Mouse (Mus musculus) frontal cortex, postnatal 10 days (tissue): Measurements from ENCODE around the gene Fntb.

Experiments
- DNase-seq, 2 experiments: peaks; one replicate each; pipeline ENCODE4 v3.0.0; 2022; ENCODE audit warnings: low spot score in 2 of 2, mixed read lengths in 1 of 2

Fntb gene

DNA sequence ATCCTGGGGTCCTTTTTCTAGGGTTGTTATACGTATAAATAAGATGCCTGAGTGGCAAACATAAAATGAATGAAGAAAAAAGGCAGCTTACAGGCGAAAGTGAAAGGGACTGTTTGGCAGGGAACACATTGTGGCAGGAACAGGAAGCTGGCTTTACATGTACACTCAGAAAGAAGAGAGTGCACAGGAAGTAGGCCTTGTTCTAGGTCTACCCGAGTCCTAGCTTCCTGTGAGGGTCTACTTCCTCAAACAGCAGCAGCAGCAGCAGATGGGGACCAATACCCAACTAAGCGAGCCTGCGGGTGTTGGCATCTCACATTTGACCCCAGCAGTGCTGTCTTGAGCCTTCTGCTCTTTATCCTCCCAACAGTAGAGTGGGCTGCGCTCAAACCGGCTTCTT, 121.4 kb downstream of the Fntb start:
- DNase-seq = no peak

DNA sequence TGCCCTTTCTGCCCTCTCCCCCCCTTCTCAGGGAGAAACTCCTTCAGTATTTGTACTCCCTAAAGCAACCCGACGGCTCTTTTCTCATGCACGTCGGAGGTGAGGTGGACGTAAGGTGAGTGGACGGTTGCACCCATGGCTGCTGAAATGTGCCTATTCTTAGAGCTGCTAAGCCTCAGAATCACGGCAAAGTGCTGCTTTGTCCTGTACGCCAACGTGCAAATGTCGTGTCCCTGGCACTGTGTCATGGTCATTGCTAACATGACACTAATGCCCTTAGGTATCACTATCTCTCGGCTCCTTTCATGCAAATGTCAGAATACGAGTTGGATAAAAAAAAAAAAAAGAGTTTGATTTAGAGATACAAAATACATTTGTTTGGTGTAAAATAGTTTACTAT, 122.6 kb downstream of the Fntb start:
- no peak for DNase-seq

GRCm38 (mm10) chr12:76889404-76890184, 124.2 kb downstream of the Fntb start:
- DNase-seq = no peak

GRCm38 (mm10) chr12:76891160-76891559, 125.8 kb downstream of the Fntb start:
- DNase-seq = no peak

- DNase-seq = no peak
These were observed 127.7 kb downstream of the Fntb start for GRCm38 (mm10) chr12:76892910-76893695.

- no peak for DNase-seq
These were observed 129.6 kb downstream of the Fntb start for GRCm38 (mm10) chr12:76894792-76895559.

GRCm38 (mm10) chr12:76895777-76896176, 130.4 kb downstream of the Fntb start:
- no peak for DNase-seq

DNA sequence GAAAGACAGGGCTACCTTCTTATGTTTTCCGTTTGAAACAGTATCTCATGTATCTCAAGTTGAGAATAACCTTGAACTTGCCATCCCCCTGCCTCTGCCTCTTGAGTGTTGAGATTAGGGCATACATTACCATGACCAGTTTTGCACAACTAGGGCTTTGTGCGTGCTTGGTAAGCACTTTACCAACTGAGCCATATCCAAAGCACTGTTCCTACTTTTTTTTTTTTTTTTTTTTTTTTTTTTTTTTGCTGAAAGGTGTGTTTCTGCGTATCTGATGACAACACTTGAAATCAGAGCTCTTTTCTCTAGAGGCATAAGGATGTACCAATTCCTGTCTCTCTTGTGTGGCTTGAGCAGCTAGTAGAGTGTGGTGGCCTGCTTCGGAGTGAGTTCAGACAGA, 131.2 kb downstream of the Fntb start:
- no peak for DNase-seq

- no peak for DNase-seq
These were observed 131.6 kb downstream of the Fntb start for GRCm38 (mm10) chr12:76897006-76897405.

- DNase-seq = no peak
These were observed 132.8 kb downstream of the Fntb start for GRCm38 (mm10) chr12:76898141-76898540.

DNA sequence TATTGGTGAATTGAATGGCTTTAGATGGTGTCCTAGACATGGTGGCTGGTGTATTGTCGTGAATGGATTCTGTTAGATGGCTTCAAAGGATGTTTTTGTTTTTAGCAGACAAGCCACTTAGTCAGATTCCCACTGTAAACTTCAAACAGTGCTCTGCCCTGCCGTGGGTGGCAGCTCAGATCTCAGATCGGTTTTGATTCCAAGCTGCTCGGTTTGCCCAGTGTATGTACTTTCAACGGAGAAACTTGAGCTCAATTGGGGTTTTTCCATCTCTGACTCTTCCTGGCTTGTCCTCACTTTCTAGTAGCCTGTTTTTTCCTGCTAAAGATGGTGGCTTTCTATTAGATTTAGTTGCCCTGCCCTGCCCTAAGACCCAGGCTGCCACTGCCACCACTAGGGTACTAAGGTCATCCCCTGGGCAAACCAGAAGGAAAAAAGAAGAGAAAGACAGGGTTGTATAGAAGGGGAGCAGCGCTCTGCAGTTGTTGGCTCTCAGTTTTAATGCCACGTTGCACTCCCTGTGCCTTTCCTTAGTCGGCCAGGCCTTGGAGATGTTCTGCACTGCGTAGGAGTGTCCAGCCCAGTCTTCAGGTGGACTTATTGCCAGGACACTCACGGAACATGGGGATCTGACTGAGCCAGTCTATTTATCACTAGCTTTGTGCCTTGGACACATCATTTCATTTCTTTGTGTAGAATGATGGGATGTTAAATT, 134.0 kb downstream of the Fntb start:
- DNase-seq = no peak

- DNase-seq = no peak
These were observed 136.3 kb downstream of the Fntb start for GRCm38 (mm10) chr12:76901508-76902294.

- no peak for DNase-seq
These were observed 140.9 kb downstream of the Fntb start for GRCm38 (mm10) chr12:76906278-76906677.

DNA sequence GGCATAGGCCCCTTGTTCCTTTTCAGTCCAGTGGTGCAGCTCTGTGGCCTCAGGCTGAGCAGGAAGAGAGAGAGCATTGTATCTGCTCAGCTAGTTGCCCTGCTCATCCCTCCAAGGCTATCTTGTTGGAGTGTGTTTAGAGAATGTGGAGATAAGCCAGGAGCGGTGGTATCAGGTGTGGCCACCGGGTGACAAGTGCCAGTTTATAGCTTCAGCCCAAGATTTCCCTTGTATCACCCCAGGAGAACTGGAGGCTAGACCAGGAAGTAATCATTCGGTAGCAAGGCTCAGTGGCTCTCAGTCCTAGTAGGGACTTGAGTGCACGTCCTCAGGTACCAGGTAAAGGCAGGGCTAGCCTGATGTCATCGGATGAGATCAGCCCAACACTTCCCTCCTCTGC, 143.8 kb downstream of the Fntb start:
- no peak for DNase-seq

DNA sequence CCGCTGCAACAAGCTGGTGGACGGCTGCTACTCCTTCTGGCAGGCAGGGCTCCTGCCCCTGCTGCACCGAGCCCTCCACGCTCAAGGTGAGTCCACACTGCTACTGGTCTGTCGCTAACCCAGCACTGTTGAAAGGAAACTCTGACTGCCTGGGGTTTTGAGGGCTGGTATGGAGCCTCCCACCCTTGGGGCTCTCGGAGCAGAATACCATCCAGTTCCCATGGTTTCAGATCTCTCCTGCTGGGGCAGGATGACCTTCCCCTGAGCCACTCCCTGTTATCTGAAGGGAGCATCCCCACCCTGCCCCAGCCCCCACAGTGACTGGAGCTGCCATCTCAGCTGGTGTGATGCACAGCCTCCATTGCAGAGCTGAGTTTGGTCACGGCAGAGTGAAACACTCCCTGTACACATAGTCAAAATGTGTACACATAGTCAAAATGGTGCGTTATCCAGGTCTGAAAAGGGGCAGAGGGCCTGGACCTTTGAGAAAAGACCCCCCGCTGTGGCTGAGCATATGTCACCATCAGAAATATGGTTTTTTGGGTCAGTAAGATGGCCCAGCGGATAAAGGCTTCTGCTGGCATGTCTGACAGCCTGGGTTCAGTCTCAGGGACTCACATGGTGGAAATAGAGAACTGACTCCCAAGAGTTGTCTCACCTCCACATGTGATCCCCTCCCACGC, 145.0 kb downstream of the Fntb start:
- no peak for DNase-seq

- DNase-seq = no peak
These were observed 145.9 kb downstream of the Fntb start for GRCm38 (mm10) chr12:76911171-76911726.

DNA sequence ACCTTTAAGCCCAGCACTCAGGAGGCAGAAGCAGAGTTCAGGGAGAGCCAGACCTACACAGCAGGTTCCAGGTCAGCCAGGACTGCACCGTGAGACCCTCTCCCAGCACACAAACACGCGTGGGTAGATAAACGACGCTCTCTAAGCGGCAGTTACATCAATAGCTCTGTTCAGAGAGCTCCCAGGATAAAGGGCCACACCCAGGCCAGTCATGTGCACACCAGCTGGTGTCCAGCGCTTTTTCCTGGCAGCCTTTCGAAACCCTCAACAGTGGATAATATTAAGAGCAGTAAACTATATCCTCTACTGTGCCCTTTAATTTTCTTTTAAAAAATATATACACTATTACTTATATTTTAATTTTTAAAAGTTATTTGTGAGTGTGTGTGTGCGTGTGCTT, 146.8 kb downstream of the Fntb start:
- DNase-seq = no peak

DNA sequence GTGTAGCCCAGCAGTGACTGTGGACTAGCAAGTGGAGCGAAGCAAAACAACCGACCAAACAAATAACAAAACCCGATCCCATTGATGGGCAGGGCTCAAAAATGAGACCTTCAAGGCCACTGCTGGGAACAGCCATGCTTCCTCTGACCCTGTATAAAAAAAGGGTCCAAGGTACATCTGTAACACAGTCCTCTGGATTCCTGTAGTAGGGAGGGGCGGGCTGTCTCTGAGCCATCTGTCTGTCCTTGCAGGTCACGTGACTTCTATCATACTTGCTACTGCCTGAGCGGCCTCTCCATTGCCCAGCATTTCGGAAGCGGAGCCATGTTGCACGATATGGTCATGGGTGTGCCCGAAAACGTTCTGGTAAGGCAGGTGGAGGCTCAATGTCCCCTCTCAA, 150.8 kb downstream of the Fntb start:
- no peak for DNase-seq

DNA sequence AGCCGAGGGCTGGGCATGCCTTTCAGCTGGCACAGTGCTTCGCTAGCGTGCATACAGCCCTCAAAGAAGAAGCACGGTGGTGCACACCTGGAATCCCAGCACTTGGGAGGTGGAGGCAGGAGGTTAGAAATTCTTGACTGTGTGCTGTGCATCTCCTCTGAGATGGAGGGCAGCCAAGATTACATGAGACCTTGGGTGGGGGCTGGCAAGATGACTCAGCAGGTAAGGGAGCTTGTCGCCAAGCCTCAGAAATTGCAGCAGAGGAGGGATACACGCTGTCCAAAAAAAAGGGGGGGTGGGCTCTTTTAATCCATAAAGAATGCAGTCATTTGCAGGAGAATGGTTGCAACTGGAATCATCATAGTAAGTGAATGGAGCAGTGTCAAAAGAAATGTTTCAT, 152.7 kb downstream of the Fntb start:
- DNase-seq = no peak

DNA sequence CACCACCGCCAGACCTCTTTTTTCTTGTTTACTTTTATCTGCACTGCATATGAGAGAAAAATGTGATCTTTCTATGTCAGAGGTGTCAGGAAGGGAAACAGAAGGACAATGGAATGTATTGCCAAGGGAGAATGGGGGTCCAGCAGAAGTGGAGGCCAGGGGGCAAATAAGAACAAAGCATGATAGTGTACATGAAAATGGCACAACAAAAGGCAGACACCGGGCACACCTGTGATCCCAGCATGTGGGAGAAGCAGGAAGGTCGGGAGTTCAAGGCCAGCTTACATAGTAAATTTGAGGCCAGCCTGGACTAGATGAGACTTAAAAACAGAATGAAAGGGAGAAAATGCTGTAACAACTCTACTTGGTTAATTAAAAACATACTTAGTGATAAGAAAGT, 153.5 kb downstream of the Fntb start:
- no peak for DNase-seq
